Mouse (Mus musculus) C2C12 (cell line): ENCODE data around the gene Spi1.

Experiments used
- CEBPB ChIP-seq: IDR thresholded peaks from one replicate; pipeline ENCODE4 v1.6.1; 2011; ENCODE audit warnings: low read depth, mild to moderate bottlenecking, control low read depth, moderate library complexity
- CTCF ChIP-seq: IDR thresholded peaks from one replicate; pipeline ENCODE4 v1.5.1; 2011; ENCODE audit not compliant: control insufficient read depth, insufficient read depth, insufficient read length
- FOSL1 ChIP-seq: IDR thresholded peaks from one replicate; pipeline ENCODE4 v1.8.0; 2011; ENCODE audit warnings: mild to moderate bottlenecking, low read length; ENCODE audit not compliant: poor library complexity, insufficient read depth, severe bottlenecking
- MAX ChIP-seq: IDR thresholded peaks from one replicate; pipeline ENCODE4 v1.6.1; 2011; ENCODE audit warnings: mild to moderate bottlenecking, control low read depth
- MYOD1 ChIP-seq: IDR thresholded peaks from one replicate; pipeline ENCODE4 v1.6.1; 2011; ENCODE audit warnings: low read depth; ENCODE audit not compliant: control insufficient read depth, insufficient read length
- MYOG ChIP-seq: IDR thresholded peaks from one replicate; pipeline ENCODE4 v1.6.1; 2011; ENCODE audit not compliant: control insufficient read depth, insufficient read length; ENCODE audit errors: extremely low read depth
- USF1 ChIP-seq: IDR thresholded peaks from one replicate; pipeline ENCODE4 v1.6.1; 2011; ENCODE audit warnings: low read depth, mild to moderate bottlenecking, control low read depth, moderate library complexity

- TF ChIP-seq MAX (no peak), CTCF (no peak), CEBPB (no peak), USF1 (no peak), MYOD1 (no peak), MYOG (no peak), FOSL1 (no peak)
Measured at GRCm38 (mm10) chr2:91109807-91110385, 27.7 kb downstream of the Spi1 start.
